Mouse (Mus musculus) bone marrow, adult 2 months (tissue): Measurements from ENCODE around the gene Diexf. TPM values are rescaled to one million over a fixed set of nuclear protein-coding genes. Genes with fewer than 3 reads are reported as not detected.

Experiments
- H3K27ac ChIP-seq: fragments of 200-500 bp; 2 replicates; pipeline ENCODE4 v1.5.1; 2012; ENCODE audit warnings: low read depth, mild to moderate bottlenecking, control low read depth, inconsistent platforms, low read length; ENCODE audit not compliant: control insufficient read depth, poor library complexity, insufficient read depth
- H3K4me1 ChIP-seq: fragments of 200-500 bp; 2 replicates; pipeline ENCODE4 v1.6.1; 2011; ENCODE audit warnings: low read length; ENCODE audit not compliant: control insufficient read depth, insufficient read depth
- H3K4me3 ChIP-seq: fragments of 200-500 bp; replicated peaks from 2 replicates; pipeline ENCODE3; 2011; ENCODE audit warnings: mild to moderate bottlenecking, low read depth, low read length, control low read depth; ENCODE audit not compliant: control insufficient read depth
- CTCF ChIP-seq: fragments of 200-500 bp; IDR thresholded peaks from 2 replicates; pipeline ENCODE4 v1.5.1; 2011; ENCODE audit warnings: low read length, control low read depth; ENCODE audit not compliant: control insufficient read depth, insufficient read depth
- POLR2A ChIP-seq: fragments of 200-500 bp; IDR thresholded peaks from 2 replicates; pipeline ENCODE4 v1.6.1; 2011; ENCODE audit warnings: low read depth, mild to moderate bottlenecking, control low read depth, low read length, borderline replicate concordance; ENCODE audit not compliant: control insufficient read depth
- whole genome bisulfite sequencing: fragments of 180-500 bp; shearing (Covaris S2); methylation state at CpG from one replicate; pipeline ENCODE4 v1.1.7; 2018; 5-methylcytosine and 5-hydroxymethylcytosine counted together
- polyA plus RNA-seq: library from polyadenylated mRNA; stranded (reverse); fragments of >200 nt; gene quantifications from 2 replicates; pipeline ENCODE4 v1.2.4, GENCODE M21; 2011; ENCODE audit warnings: low replicate concordance; ENCODE audit not compliant: missing spikeins, insufficient read depth, insufficient read length

Gene Diexf
- polyA plus RNA-seq, 1 experiment: 6.4 TPM

DNA sequence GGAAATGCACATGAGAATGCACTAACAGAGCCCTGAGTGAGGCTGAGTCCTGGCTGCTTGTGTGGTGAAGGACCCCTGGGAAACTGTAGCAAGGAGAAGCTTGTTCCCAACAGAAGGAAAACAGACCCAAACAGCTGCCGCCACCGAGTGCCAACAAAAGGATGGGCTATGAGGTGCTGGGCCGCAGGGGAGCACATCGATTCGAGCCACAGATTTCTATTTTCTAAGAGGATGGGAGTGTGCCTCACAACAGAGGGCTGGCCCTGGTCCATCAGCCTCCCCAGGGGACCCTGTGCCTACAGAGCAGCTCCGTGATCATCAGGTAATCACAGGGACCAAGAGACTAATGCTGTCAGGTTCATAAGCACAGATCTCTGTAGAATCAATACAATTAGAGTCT lies 40.9 kb downstream of the Diexf start:
- no peaks in the 10 kb centered on the region for H3K4me1 ChIP-seq
- TF ChIP-seq CTCF (no peak), POLR2A (no peak)
- H3K27ac ChIP-seq: no peak overlapping the region
- 88% methylated on average over 6 of the region's 6 CpGs for WGBS
- H3K4me3 ChIP-seq: no peak overlapping the region

DNA sequence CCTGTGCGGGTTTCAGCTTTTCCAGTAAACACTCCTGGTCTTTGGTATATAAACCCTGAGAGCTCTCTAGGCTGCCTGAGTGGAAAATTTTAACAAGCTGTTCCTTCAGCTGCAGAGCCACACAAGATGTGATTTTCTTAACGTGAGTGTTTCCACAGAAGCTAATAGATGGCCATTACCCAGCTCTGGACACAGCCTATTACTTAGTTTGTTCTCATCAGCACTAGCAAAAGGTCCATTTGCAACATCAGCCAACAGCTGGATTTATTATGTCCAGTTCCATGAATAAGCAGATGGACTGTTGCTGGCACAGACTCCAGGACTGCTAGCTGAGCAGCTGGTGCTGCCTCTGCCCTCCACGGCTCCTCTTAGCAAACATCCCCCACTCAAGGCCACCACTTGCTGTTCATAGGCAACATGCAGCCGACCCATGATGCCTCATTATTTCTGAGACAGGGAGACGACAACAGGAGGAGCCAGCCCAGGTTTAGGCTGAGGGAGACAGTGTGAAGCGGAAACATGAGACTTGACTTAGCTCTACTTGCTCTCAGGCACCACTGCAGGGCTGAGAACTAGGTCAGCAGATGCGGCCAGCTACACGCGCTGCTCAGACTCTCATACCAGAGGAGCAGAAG lies 43.1 kb downstream of the Diexf start:
- no peak overlapping the region for H3K27ac ChIP-seq
- TF ChIP-seq CTCF (no peak), POLR2A (no peak)
- 75% methylated on average over 9 of the region's 9 CpGs for WGBS

DNA sequence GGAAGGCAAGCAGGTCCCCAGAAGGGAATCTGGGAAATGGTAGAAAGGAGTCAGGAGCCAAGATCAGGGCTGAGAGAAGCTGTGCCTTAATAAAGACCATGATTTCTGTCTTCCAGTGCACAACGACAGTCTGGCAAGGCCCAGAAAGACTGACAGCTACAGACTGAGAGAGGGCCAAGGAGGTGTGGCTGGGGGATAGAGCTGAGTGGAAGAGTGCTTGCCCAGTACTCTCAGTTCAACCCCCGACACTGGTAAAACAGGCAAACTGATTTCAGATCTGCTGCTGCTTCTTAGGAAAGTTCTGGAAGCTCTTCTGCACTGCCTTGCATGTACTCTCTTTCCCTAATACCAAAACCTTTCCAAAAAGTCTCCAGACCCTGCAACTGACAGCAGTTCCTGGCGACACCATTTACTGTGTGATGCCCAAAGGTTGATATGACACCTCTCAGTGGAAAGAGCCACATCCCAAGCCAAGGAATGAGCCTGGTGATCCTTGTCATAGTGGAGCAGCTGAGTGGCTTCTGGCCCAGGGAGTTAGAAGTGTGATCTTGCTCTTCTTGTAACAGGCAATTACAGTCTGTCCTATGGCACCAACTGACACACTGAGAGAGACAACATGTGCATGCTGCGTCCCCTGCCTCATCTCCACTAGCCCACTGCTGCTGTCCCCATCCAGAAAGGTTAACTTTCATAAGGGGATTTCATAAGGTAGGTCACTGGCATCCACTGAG lies 43.8 kb downstream of the Diexf start:
- WGBS: 72% methylated on average over 4 of the region's 4 CpGs

More for the DNA sequence above, 43.1 kb downstream of the Diexf start:
- Histone ChIP-seq H3K4me3 (no peak overlapping the region), H3K4me1 (no peaks in the 10 kb centered on the region)

DNA sequence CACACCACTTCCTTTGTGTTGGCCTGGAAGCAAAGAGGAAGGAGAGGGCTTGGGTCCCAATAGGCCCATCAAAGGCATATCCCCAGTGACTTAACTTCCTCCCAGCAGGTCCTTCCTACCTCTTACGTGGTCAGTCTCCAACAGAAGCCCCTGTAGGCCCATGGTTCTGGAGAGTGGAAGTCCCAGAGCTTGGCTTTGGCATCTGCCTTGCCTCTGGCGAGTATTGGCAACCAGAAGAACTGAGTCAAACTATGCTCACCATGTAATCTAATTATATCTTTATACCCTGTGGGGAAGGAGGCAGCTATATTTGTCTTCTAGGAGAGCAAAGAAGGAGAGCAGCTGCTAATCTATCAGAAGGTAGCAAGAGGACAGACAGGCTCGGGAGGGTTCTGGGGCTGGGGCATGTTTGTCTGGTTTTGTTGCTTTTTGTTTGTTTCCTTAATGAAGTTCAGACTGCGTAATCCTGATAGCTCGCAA lies 44.5 kb downstream of the Diexf start:
- no peak overlapping the region for H3K4me3 ChIP-seq
- H3K4me1 ChIP-seq: no peaks in the 10 kb centered on the region
- TF ChIP-seq CTCF (no peak), POLR2A (no peak)
- 60% methylated on average over 5 of the region's 5 CpGs for WGBS
- H3K27ac ChIP-seq: no peak overlapping the region

More for the DNA sequence above, 43.8 kb downstream of the Diexf start:
- no peak overlapping the region for H3K4me3 ChIP-seq
- no peaks in the 10 kb centered on the region for H3K4me1 ChIP-seq
- no peak for TF ChIP-seq POLR2A
- TF ChIP-seq CTCF: no peak
- no peak overlapping the region for H3K27ac ChIP-seq

DNA sequence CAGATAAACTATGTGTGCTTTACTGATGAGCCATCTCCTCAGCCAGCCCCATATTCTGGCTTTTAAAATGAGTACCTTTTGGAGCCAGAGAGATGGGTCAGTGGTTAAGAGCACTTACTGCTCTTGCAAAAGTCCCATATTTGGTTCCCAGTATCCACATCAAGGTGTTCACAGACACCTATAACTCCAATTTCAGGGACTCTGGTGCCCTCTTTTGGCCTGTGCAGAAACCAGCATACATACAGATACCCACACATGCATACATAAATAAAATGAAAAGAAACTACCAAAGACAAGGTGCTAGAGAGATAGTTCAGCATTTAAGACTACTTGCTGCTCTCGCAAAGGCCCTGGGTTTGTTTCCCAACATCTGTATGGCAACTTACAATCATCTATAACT lies 46.1 kb downstream of the Diexf start:
- TF ChIP-seq CTCF (no peak), POLR2A (no peak)
- WGBS: 75% methylated on average over 1 of the region's 1 CpGs
- H3K4me1 ChIP-seq: no peaks in the 10 kb centered on the region

DNA sequence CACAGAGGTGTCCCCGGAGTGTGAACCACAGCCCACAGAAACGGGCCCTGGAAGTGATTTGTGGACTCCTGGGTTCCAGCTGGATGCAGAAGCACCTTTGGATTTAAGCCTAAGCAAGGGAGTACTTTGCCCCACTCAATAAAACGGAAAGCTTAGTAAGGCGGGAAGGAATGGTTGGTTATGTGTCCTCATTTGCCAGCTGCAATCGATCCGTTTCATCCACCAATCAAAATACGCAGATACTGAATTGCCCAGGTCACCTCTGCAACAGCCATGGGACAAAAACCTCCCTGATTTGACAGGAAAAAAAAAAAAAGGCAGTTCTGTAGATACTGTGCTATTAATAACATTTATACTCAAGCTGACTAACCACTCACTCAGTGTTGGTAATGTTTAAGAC lies 47.0 kb downstream of the Diexf start:
- no peak overlapping the region for H3K27ac ChIP-seq
- no peak overlapping the region for H3K4me3 ChIP-seq
- 79% methylated on average over 7 of the region's 7 CpGs for WGBS
- no peaks in the 10 kb centered on the region for H3K4me1 ChIP-seq
- no peak for TF ChIP-seq CTCF
- no peak for TF ChIP-seq POLR2A

More for the DNA sequence above, 46.1 kb downstream of the Diexf start:
- no peak overlapping the region for H3K4me3 ChIP-seq
- no peak overlapping the region for H3K27ac ChIP-seq

DNA sequence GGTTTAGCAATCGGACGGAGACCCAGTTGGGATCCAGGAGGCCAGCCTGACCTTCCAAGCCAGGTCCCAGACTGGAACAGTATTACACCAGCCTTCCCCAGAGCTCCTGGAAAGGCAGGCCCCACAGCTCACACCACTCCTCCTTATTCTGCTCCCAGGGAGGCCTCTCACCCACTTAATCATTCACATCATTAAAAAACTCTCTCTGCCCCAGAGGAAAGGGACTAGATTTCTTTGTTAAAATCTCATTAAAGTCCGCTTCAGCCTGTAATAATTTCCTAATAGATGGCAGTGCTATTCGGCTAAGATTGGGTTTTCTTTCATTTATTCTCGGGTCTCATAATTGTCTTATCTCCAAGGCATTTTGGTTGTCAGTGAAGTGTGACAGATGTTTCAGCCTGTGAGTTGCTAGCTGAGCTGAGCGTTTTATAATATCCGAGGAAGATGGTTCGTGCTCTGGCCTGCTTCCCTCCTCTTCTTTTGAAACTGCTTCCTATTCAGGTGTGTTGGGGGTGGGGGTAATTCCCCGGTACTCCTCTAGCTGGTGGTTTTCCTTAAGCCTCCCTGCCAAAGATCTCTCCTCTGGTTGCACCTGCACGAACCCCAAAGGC lies 47.7 kb downstream of the Diexf start:
- 71% methylated on average over 10 of the region's 10 CpGs for WGBS
- H3K4me1 ChIP-seq: no peaks in the 10 kb centered on the region
- TF ChIP-seq POLR2A (no peak), CTCF (no peak)
- no peak overlapping the region for H3K27ac ChIP-seq
- H3K4me3 ChIP-seq: no peak overlapping the region

DNA sequence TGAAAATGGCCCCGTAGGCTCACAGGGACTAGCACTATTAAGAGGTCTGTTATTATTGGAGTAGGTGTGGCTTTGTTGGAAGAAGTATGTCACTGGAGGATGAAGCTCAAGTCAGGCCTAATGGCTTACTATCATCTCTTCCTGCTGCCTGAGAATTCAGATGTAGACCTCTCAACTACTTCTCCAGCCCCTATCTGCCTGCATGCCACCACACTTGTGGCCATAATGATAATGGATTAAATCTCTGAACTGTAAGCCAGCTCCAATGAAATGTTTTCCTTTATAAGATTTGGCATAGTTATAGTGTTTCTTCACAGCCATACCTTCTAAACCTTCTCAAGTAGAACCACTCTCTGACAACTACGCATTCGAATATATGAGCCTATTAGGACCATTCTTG lies 67.5 kb downstream of the Diexf start:
- H3K27ac ChIP-seq: no peak overlapping the region
- 78% methylated on average over 3 of the region's 3 CpGs for WGBS
- H3K4me1 ChIP-seq: no peaks in the 10 kb centered on the region
- no peak for TF ChIP-seq POLR2A
- TF ChIP-seq CTCF: no peak
- no peak overlapping the region for H3K4me3 ChIP-seq

DNA sequence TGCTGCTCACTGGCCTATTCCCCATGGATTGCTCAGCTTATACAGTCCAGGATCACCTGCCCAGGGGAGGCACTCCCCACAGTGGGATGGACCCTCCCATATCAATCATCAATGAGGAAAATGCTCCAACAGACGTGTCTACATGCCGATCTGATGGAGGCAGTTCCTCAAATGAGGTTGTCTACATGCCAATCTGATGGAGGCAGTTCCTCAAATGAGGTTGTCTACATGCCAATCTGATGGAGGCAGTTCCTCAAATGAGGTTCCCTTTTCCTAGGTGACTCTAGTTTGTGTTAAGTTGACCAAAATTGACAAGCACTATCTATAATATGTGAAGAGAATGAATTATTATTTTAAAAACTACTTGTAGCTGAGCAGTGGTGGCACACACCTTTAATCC lies 69.9 kb downstream of the Diexf start:
- TF ChIP-seq POLR2A (no peak), CTCF (no peak)
- no peaks in the 10 kb centered on the region for H3K4me1 ChIP-seq

More for the DNA sequence above, 69.9 kb downstream of the Diexf start:
- Histone ChIP-seq H3K27ac (no peak overlapping the region), H3K4me3 (no peak overlapping the region)
- WGBS: 2% methylated on average over 2 of the region's 2 CpGs
